ENCODE assay signal across 13 mouse cellular contexts in the genomic region with DNA sequence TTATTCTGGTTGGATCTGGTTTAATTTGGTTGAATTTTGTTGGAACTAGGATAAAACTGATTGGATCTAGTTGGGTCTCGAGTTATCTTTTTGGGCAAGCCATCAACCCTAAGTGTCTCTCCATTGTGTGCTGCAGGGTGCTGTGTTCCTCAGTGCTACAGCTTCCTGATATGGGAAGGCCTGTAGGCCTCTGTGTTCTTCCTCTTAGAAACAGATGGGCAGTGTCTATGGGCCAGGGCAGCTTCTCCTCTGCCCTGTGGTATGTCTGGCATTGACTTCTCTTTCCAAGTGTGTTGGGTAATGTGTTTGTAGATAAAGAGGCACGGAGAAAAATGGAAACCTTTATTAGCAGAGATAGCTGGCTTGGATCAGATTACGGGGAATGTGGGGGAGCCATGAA.
"Had no signal": no experiment of that assay in that cellular context is flagged by ENCODE, and none has a peak within 500 bp of the region (broad histone marks: within the 10 kb centered on the region; RNA-seq: fewer than 3 reads in every experiment).

No protein-coding gene starts in this region.

- H3K36me3 ChIP-seq: midbrain, embryonic 10.5 days; midbrain, embryonic 12.5 days; neural tube, embryonic 12.5 days had no signal

- H3K4me1 ChIP-seq: midbrain, embryonic 10.5 days; midbrain, embryonic 12.5 days; neural tube, embryonic 12.5 days; stomach, embryonic 15.5 days had no signal

- ATAC-seq: midbrain, embryonic 16.5 days had no signal

- H3K27me3 ChIP-seq: midbrain, embryonic 12.5 days; neural tube, embryonic 12.5 days; stomach, embryonic 15.5 days had no signal

- H3K4me3 ChIP-seq: midbrain, embryonic 10.5 days; midbrain, embryonic 12.5 days; neural tube, embryonic 12.5 days; stomach, embryonic 15.5 days had no signal

- DNase-seq: lung, adult 18-20 months; lung, embryonic 14.5 days; lung, postnatal 14 days; midbrain, embryonic 14.5 days; right cerebral cortex, postnatal 14 days; thymus, postnatal 25 days; thymus, postnatal 4 days had no signal

- H3K4me2 ChIP-seq: lung, embryonic 14.5 days; midbrain, embryonic 12.5 days; neural tube, embryonic 12.5 days; stomach, embryonic 15.5 days had no signal

- H3K9me3 ChIP-seq: midbrain, embryonic 10.5 days; midbrain, embryonic 12.5 days; neural tube, embryonic 12.5 days; stomach, embryonic 15.5 days had no signal

- H3K27ac ChIP-seq: liver, embryonic 14.5 days; midbrain, embryonic 10.5 days; midbrain, embryonic 12.5 days; neural tube, embryonic 12.5 days; stomach, embryonic 15.5 days had no signal

- H3K9ac ChIP-seq: liver, embryonic 14.5 days; lung, embryonic 14.5 days; midbrain, embryonic 12.5 days; neural tube, embryonic 12.5 days; stomach, embryonic 15.5 days had no signal
